10 mouse cellular contexts compared by ENCODE assay signal in the genomic region with DNA sequence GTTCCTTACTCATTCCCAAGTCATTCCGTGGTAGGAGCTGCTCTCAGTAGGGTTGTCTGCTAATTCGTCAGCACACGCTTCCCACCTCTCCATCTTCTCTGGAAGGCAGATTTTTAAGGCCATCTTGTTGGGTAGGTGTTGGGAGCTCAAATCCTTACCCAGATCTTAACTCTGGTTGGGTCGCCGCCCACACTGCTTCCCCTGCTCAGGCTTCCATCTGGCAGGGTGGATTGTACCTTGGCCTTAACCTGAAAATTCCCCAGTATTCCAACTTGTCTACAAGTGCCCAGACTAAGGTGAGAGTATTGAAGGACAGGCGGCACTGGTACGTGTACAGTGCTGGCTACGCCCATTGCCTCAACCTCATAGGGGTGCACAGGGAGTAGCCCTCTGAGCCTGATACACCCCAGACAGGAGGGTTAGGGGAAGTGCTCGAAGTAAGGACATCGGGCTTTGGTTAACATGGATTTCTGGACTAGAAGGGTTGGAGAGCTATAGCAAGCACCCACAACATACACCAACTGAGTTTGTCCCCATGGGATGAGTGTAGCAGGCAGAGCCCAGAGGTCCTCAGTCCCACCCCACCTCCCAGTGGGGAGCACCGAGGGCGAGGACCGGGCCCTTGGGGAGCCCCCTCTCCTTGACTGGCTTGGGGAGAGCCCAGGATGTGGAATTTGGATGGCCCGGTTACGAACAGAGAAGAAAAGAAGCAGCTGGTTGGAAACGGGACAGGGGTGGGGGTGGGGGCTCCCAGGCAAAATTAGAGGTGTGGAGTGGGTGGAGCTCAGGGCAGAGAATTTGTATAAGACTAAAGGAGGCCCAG. TPM values are rescaled to one million over a fixed set of nuclear protein-coding genes. Genes with fewer than 3 reads are reported as not detected.
A peak's percentile ranks its signal among the peaks of the same experiment; 100 is the strongest.
DNase-seq lines count a peak whose midpoint lies in the region; ATAC-seq lines count a peak whose summit lies in the region.
"Had no signal": no experiment of that assay in that cellular context is flagged by ENCODE, and none has a peak within 500 bp of the region (broad histone marks: within the 10 kb centered on the region; RNA-seq: fewer than 3 reads in every experiment).

No protein-coding gene starts in this region.

- peak overlapping the region; percentile 63; the same call in 1 of the 2 replicates for H3K9ac ChIP-seq in hindbrain, embryonic 11.5 days (ENCODE audit: low read depth, low read length)
- H3K9ac ChIP-seq in hindbrain, embryonic 16.5 days (ENCODE audit: low read depth, low read length): no peak overlapping the region
- H3K9ac ChIP-seq in embryonic facial prominence, embryonic 15.5 days: no peak overlapping the region
- H3K9ac ChIP-seq in liver, embryonic 13.5 days: no peak overlapping the region

- no peak overlapping the region for H3K27ac ChIP-seq in hindbrain, embryonic 11.5 days (ENCODE audit: low read depth, low read length)
- no peak overlapping the region for H3K27ac ChIP-seq in hindbrain, embryonic 16.5 days (ENCODE audit: low read depth, low read length)
- H3K27ac ChIP-seq in embryonic facial prominence, embryonic 15.5 days (replicated peaks): no peak overlapping the region
- H3K27ac ChIP-seq in liver, embryonic 13.5 days: no peak overlapping the region

- H3K4me2 ChIP-seq in hindbrain, embryonic 11.5 days (replicated peaks; ENCODE audit: low read depth, low read length): peak overlapping the region; percentile 92; the same call in 1 of the 2 replicates
- H3K4me2 ChIP-seq in hindbrain, embryonic 16.5 days (ENCODE audit: low read length): no peak overlapping the region
- peak overlapping the region; percentile 90 for H3K4me2 ChIP-seq in embryonic facial prominence, embryonic 15.5 days (replicated peaks)
- peak overlapping the region; percentile 87; the same call in 1 of the 2 replicates for H3K4me2 ChIP-seq in liver, embryonic 13.5 days

- peaks cover 22% of the 10 kb centered on the region for H3K4me1 ChIP-seq in hindbrain, embryonic 11.5 days (replicated peaks; ENCODE audit: control insufficient read depth, insufficient read depth, low read length)
- H3K4me1 ChIP-seq in hindbrain, embryonic 16.5 days (ENCODE audit: control insufficient read depth, insufficient read depth, low read depth, low read length): peaks cover 51% of the 10 kb centered on the region
- peaks cover 68% of the 10 kb centered on the region for H3K4me1 ChIP-seq in embryonic facial prominence, embryonic 15.5 days
- peaks cover 76% of the 10 kb centered on the region for H3K4me1 ChIP-seq in liver, embryonic 13.5 days (replicated peaks)

- no peak for DNase-seq in hindbrain, embryonic 11.5 days (ENCODE audit: low spot score)
- peak; percentile 16 for DNase-seq in R1 (ENCODE audit: low read depth, low spot score)
- DNase-seq in liver, embryonic 13.5 days: no peak
- no peak for DNase-seq in kidney, postnatal 10 days

- ATAC-seq in hindbrain, embryonic 11.5 days (ENCODE audit: low FRiP score): no peak
- ATAC-seq in hindbrain, embryonic 16.5 days: no peak
- ATAC-seq in embryonic facial prominence, embryonic 15.5 days (ENCODE audit: insufficient number of reproducible peaks, low FRiP score, low TSS enrichment, low read depth): no peak
- no peak for ATAC-seq in liver, embryonic 13.5 days (ENCODE audit: low read depth)
- no peak for ATAC-seq in megakaryocyte, adult 5-6 weeks (ENCODE audit: poor library complexity, severe bottlenecking)
- no peak for ATAC-seq in inflammation-experienced regulatory T-cells, adult 6 months
- ATAC-seq: Patski had no signal

- 70% methylated on average over 16 of the region's 16 CpGs for WGBS in hindbrain, embryonic 11.5 days
- 77% methylated on average over 16 of the region's 16 CpGs for WGBS in hindbrain, embryonic 16.5 days
- WGBS in embryonic facial prominence, embryonic 15.5 days: 77% methylated on average over 16 of the region's 16 CpGs
- WGBS in liver, embryonic 13.5 days (ENCODE audit: insufficient replicate concordance): 73% methylated on average over 16 of the region's 16 CpGs

- no peaks in the 10 kb centered on the region for H3K36me3 ChIP-seq in hindbrain, embryonic 11.5 days (ENCODE audit: control insufficient read depth, insufficient read depth, low read length)
- peaks cover 13% of the 10 kb centered on the region for H3K36me3 ChIP-seq in hindbrain, embryonic 16.5 days (ENCODE audit: control insufficient read depth, insufficient read depth, low read length)
- 0 out of 2 replicates have a peak, but pooled peaks cover 4% of the 10 kb centered on the region for H3K36me3 ChIP-seq in embryonic facial prominence, embryonic 15.5 days
- no peaks in the 10 kb centered on the region for H3K36me3 ChIP-seq in liver, embryonic 13.5 days

- no peaks in the 10 kb centered on the region for H3K9me3 ChIP-seq in hindbrain, embryonic 11.5 days (ENCODE audit: control insufficient read depth, low read length)
- H3K9me3 ChIP-seq in hindbrain, embryonic 16.5 days (ENCODE audit: control insufficient read depth, low read length): peaks cover 3% of the 10 kb centered on the region; the same call in 1 of the 2 replicates
- no peaks in the 10 kb centered on the region for H3K9me3 ChIP-seq in embryonic facial prominence, embryonic 15.5 days (replicated peaks)
- H3K9me3 ChIP-seq in liver, embryonic 13.5 days (replicated peaks): no peaks in the 10 kb centered on the region

- H3K27me3 ChIP-seq in hindbrain, embryonic 11.5 days (ENCODE audit: control insufficient read depth, insufficient read depth, low read length): peaks cover 55% of the 10 kb centered on the region
- peaks cover 48% of the 10 kb centered on the region for H3K27me3 ChIP-seq in hindbrain, embryonic 16.5 days (replicated peaks; ENCODE audit: control insufficient read depth, insufficient read depth, low read length)
- H3K27me3 ChIP-seq in embryonic facial prominence, embryonic 15.5 days: peaks cover 54% of the 10 kb centered on the region
- H3K27me3 ChIP-seq in liver, embryonic 13.5 days: peaks cover 60% of the 10 kb centered on the region
- H3K27me3 ChIP-seq: Patski had no signal

- no peak overlapping the region for H3K4me3 ChIP-seq in hindbrain, embryonic 11.5 days (ENCODE audit: low read depth, low read length)
- no peak overlapping the region for H3K4me3 ChIP-seq in hindbrain, embryonic 16.5 days (ENCODE audit: low read length)
- no peak overlapping the region for H3K4me3 ChIP-seq in embryonic facial prominence, embryonic 15.5 days (replicated peaks)
- peak overlapping the region; percentile 64; the same call in 1 of the 2 replicates for H3K4me3 ChIP-seq in liver, embryonic 13.5 days (replicated peaks)

RNA-seq across cellular contexts. Expression of gene Phpt1, which starts 1.2 kb away (rescaled TPM):
- polyA plus RNA-seq in hindbrain, embryonic 11.5 days (2014; fragmentation: Nextera tagmentation; extraction: Ambion mirVana): 161 and 167 TPM in 2 replicates
- 164 and 178 TPM in 2 replicates for polyA plus RNA-seq in hindbrain, embryonic 16.5 days (2015; fragmentation: Nextera tagmentation; extraction: Ambion mirVana)
- 147 and 157 TPM in 2 replicates for polyA plus RNA-seq in embryonic facial prominence, embryonic 15.5 days (2015; fragmentation: Nextera tagmentation; extraction: Ambion mirVana)
- 50.2 and 50.3 TPM in 2 replicates for polyA plus RNA-seq in liver, embryonic 13.5 days (2015; fragmentation: Nextera tagmentation; extraction: Ambion mirVana)
- total RNA-seq in megakaryocyte, adult 5-6 weeks (2015): 12.7 and 15.1 TPM in 2 replicates
- total RNA-seq in megakaryocyte, adult 5-6 weeks (2017): 8.4 and 11.8 TPM in 2 replicates
- polyA plus RNA-seq in inflammation-experienced regulatory T-cells, adult 6 months (2017; shearing (Covaris generic)): 10 to 100 TPM; 37.0 to 64.3 (median 56.2) TPM

RNA-seq across cellular contexts. Expression of gene Mamdc4, which starts 1.6 kb away (rescaled TPM):
- 3.0 and 4.2 TPM in 2 replicates for polyA plus RNA-seq in hindbrain, embryonic 11.5 days (2014; fragmentation: Nextera tagmentation; extraction: Ambion mirVana)
- 1.8 and 3.7 TPM in 2 replicates for polyA plus RNA-seq in hindbrain, embryonic 16.5 days (2015; fragmentation: Nextera tagmentation; extraction: Ambion mirVana)
- polyA plus RNA-seq in embryonic facial prominence, embryonic 15.5 days (2015; fragmentation: Nextera tagmentation; extraction: Ambion mirVana): 3.3 and 4.9 TPM in 2 replicates
- polyA plus RNA-seq in liver, embryonic 13.5 days (2015; fragmentation: Nextera tagmentation; extraction: Ambion mirVana): 1.6 and 2.7 TPM in 2 replicates
- 0.09 and 2.3 TPM in 2 replicates for total RNA-seq in megakaryocyte, adult 5-6 weeks (2015)
- 0.15 and 5.0 TPM in 2 replicates for total RNA-seq in megakaryocyte, adult 5-6 weeks (2017)
- polyA plus RNA-seq in inflammation-experienced regulatory T-cells, adult 6 months (2017; shearing (Covaris generic)): 1 to 10 TPM in 2 of 3 experiments, under 1 TPM in 1; 0.85 to 2.2 (median 1.3) TPM

RNA-seq across cellular contexts. Expression of gene Ajm1, which starts 5.3 kb away (rescaled TPM):
- polyA plus RNA-seq in hindbrain, embryonic 11.5 days (2014; fragmentation: Nextera tagmentation; extraction: Ambion mirVana): 0.38 and 0.59 TPM in 2 replicates
- polyA plus RNA-seq in hindbrain, embryonic 16.5 days (2015; fragmentation: Nextera tagmentation; extraction: Ambion mirVana): 12.0 and 15.1 TPM in 2 replicates
- 0.60 and 0.63 TPM in 2 replicates for polyA plus RNA-seq in embryonic facial prominence, embryonic 15.5 days (2015; fragmentation: Nextera tagmentation; extraction: Ambion mirVana)
- 0.02 TPM in 1 of 2 replicates, not detected in the other for polyA plus RNA-seq in liver, embryonic 13.5 days (2015; fragmentation: Nextera tagmentation; extraction: Ambion mirVana)
- total RNA-seq in megakaryocyte, adult 5-6 weeks (2015): not detected in 2 replicates
- not detected in 2 replicates for total RNA-seq in megakaryocyte, adult 5-6 weeks (2017)
- polyA plus RNA-seq in inflammation-experienced regulatory T-cells, adult 6 months (2017; shearing (Covaris generic)): under 1 TPM in 1 of 3 experiments, not detected in 2; 0.07 TPM
- total RNA-seq: neutrophil, adult 5-6 weeks had no signal

RNA-seq across cellular contexts. Expression of gene Edf1, which starts 18.6 kb away (rescaled TPM):
- polyA plus RNA-seq in hindbrain, embryonic 11.5 days (2014; fragmentation: Nextera tagmentation; extraction: Ambion mirVana): 380 and 436 TPM in 2 replicates
- polyA plus RNA-seq in hindbrain, embryonic 16.5 days (2015; fragmentation: Nextera tagmentation; extraction: Ambion mirVana): 384 and 413 TPM in 2 replicates
- polyA plus RNA-seq in embryonic facial prominence, embryonic 15.5 days (2015; fragmentation: Nextera tagmentation; extraction: Ambion mirVana): 355 and 373 TPM in 2 replicates
- polyA plus RNA-seq in liver, embryonic 13.5 days (2015; fragmentation: Nextera tagmentation; extraction: Ambion mirVana): 275 and 306 TPM in 2 replicates
- total RNA-seq in megakaryocyte, adult 5-6 weeks (2015): 155 and 171 TPM in 2 replicates
- 133 and 145 TPM in 2 replicates for total RNA-seq in megakaryocyte, adult 5-6 weeks (2017)
- polyA plus RNA-seq in inflammation-experienced regulatory T-cells, adult 6 months (2017; shearing (Covaris generic)): 100 to 1,000 TPM; 246 to 394 (median 269) TPM

RNA-seq across cellular contexts. Expression of gene Traf2, which starts 29.5 kb away (rescaled TPM):
- polyA plus RNA-seq in hindbrain, embryonic 11.5 days (2014; fragmentation: Nextera tagmentation; extraction: Ambion mirVana): 25.3 and 32.3 TPM in 2 replicates
- 16.8 and 17.8 TPM in 2 replicates for polyA plus RNA-seq in hindbrain, embryonic 16.5 days (2015; fragmentation: Nextera tagmentation; extraction: Ambion mirVana)
- polyA plus RNA-seq in embryonic facial prominence, embryonic 15.5 days (2015; fragmentation: Nextera tagmentation; extraction: Ambion mirVana): 34.8 and 36.2 TPM in 2 replicates
- polyA plus RNA-seq in liver, embryonic 13.5 days (2015; fragmentation: Nextera tagmentation; extraction: Ambion mirVana): 16.6 and 18.7 TPM in 2 replicates
- total RNA-seq in megakaryocyte, adult 5-6 weeks (2015): 9.1 and 9.4 TPM in 2 replicates
- 12.6 and 15.3 TPM in 2 replicates for total RNA-seq in megakaryocyte, adult 5-6 weeks (2017)
- 10 to 100 TPM; 74.8 to 85.3 (median 76.1) TPM for polyA plus RNA-seq in inflammation-experienced regulatory T-cells, adult 6 months (2017; shearing (Covaris generic))
